Mouse (Mus musculus) kidney, adult 2 months (tissue): ENCODE results near the gene Slc9a9.

Experiments used
- CTCF ChIP-seq: fragments of 200-500 bp; conservative IDR thresholded peaks from 2 replicates; pipeline ENCODE4 v1.5.1; 2011; ENCODE audit warnings: low read depth, mild to moderate bottlenecking, control low read depth, low read length, moderate library complexity, mixed read lengths; ENCODE audit not compliant: insufficient read depth, insufficient read length
- POLR2A ChIP-seq: fragments of 200-500 bp; IDR thresholded peaks from one replicate; pipeline ENCODE4 v1.6.1; 2011; ENCODE audit warnings: low read depth, low read length, control low read depth

DNA sequence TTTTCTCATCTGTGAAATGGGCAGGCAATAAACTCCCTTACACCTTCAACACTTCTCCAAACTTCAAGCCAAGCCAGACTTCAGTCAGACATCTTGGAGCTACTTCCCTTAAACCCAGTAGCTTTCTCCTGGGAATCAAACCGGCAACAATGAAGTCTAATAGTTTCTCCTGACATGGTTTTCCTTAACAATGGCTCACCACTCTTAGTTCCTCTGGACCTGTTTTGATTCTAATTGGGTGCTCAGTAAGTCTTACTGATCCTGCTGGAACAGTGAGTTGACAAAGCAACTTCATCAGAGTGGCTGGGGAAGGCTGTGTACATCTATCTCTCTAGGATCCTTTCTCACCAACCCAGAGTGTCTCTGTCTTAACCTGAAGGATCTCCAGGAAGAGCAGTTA, 5.0 kb downstream of the Slc9a9 start:
- TF ChIP-seq POLR2A = no peak
- TF ChIP-seq CTCF = no peak
